Comparison of ENCODE assay signal across 14 mouse cellular contexts in the genomic region with DNA sequence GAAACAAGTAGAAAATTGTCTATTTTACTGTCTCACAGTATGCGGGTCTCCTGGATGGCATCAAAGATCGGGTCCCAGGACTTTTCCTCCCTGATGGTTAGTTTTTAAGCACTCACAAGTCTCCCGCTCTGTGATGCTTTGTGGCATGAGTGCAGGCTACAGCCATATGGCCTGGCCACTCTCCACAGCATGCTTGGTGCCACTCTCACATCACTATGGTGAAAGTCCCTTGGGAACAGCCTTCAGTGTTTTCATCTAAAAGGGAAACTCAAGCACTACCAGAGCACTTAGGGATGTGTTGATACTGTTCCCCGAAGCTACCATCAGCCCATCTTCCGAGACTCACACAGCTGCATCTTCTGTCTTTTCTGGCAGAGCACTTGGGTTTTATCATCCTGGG.
"Had no signal": no experiment of that assay in that cellular context is flagged by ENCODE, and none has a peak within 500 bp of the region (broad histone marks: within the 10 kb centered on the region; RNA-seq: fewer than 3 reads in every experiment).

No protein-coding gene starts in this region.

- H3K4me3 ChIP-seq: kidney, embryonic 15.5 days; limb, embryonic 15.5 days; liver, embryonic 12.5 days; midbrain, embryonic 10.5 days; myocyte; neural tube, embryonic 12.5 days had no signal

- H3K27ac ChIP-seq: kidney, embryonic 15.5 days; limb, embryonic 15.5 days; liver, embryonic 12.5 days; midbrain, embryonic 10.5 days; neural tube, embryonic 12.5 days had no signal

- H3K9ac ChIP-seq: kidney, embryonic 15.5 days; limb, embryonic 15.5 days; liver, embryonic 12.5 days; lung, embryonic 14.5 days; neural tube, embryonic 12.5 days had no signal

- H3K27me3 ChIP-seq: kidney, embryonic 15.5 days; limb, embryonic 15.5 days; liver, embryonic 12.5 days; neural tube, embryonic 12.5 days had no signal

- H3K4me1 ChIP-seq: kidney, embryonic 15.5 days; limb, embryonic 15.5 days; liver, embryonic 12.5 days; neural tube, embryonic 12.5 days had no signal

- H3K4me2 ChIP-seq: kidney, embryonic 15.5 days; limb, embryonic 15.5 days; liver, embryonic 12.5 days; lung, embryonic 14.5 days; neural tube, embryonic 12.5 days had no signal

- H3K36me3 ChIP-seq: kidney, embryonic 15.5 days; limb, embryonic 15.5 days; liver, embryonic 12.5 days; midbrain, embryonic 10.5 days; neural tube, embryonic 12.5 days had no signal

- ATAC-seq: liver, embryonic 12.5 days had no signal

- DNase-seq: kidney, adult 2 months; kidney, postnatal 14 days; lung, embryonic 14.5 days; lung, postnatal 10 days; lung, postnatal 4 days; right cerebral cortex, adult 18-20 months; right cerebral cortex, postnatal 25 days; thymus, postnatal 36 days had no signal

- H3K9me3 ChIP-seq: kidney, embryonic 15.5 days; limb, embryonic 15.5 days; liver, embryonic 12.5 days; midbrain, embryonic 10.5 days; neural tube, embryonic 12.5 days had no signal
